Mouse (Mus musculus): ENCODE results near the gene Psmc3.
"Not testable (repeated sequence)": the region's sequence is repeated elsewhere in the genome, so short reads cannot be mapped to it uniquely, and the experiment has no call there.

The Psmc3 gene

DNA sequence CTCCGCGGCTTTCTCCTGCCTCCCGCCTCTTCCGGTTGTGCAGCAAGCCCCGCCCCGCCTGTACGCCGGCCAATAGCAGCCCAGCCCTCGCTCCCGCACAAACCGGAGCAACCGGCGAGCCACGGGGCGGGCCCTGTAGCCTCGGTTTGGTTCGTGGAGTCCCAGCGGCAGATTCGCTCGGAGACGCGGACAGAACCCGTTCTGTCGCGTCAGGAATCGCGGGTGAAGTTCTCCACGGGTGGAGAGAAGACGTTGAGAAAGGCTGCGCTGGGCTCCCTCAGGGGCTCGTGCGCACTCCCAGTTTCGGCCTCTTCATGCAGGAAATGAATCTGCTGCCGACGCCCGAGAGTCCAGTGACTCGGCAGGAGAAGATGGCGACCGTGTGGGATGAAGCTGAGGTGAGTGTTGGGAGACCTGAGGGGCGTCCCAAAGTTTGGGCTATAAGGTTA, at the start of gene Psmc3:
Gene Psmc3 (plus strand): TSS at position 76 of the 449 bp plus-strand sequence.
- peak; percentile 87 for DNase-seq (ENCODE audit: low read depth, low spot score)

DNA sequence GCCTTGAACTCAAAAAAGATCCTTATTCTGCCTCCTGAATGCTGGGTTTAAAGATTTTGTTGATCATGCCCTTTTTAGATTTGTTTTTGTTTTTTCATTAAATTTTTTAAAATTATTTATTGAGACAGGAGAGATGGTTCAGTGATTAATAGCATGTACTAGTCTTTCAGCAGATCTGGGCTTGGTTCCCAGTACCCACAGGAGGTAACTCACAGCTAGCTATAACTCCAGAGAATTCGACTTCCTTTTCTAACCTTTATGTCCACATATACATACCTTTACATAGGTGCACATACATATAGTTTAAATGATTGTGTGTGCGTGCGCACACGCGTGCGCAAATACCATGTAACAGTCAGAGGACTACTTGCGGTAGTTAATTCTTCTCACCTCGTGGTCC, 45.3 kb upstream of the Psmc3 start:
- DNase-seq (ENCODE audit: low read depth, low spot score) = no peak

DNA sequence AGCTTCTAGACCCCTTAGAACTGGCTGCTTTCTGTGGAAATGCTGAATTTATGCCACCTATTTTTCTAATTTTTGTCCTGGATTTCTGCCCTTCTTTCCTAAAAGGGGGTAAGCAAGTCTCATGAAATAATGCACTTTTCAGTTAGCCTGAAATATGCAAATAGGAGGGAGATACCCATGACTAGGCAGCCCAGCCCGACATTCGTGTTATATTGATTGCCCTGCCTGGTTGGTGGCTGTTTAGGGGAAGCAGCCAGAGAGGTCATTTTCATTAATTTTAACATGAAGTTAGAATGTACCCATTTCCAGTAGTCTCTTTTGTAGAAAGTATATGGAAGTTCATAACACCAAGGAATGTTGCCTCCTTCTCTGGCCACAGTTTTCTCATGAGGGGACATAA, 39.9 kb upstream of the Psmc3 start:
- no peak for DNase-seq (ENCODE audit: low read depth, low spot score)

DNA sequence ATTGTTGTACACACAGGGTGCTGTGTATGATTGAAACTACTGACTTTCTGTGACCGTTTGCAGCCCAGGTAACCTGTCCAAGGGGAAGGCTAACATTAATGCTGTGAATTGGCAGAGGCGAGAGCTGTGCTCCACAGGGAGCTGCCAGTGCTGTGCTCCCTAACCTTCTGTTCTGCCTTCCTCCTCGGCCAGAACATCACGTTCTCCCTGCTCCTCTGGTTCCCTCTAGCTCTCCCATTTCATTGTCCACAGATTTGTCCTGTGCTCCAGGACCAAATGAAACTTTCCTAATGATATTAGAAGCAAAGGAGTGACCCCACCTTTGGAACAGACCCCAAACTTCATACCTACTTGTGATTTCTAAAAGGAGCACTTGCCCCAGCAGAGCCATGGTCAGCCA, 38.4 kb upstream of the Psmc3 start:
- no peak for DNase-seq (ENCODE audit: low read depth, low spot score)

DNA sequence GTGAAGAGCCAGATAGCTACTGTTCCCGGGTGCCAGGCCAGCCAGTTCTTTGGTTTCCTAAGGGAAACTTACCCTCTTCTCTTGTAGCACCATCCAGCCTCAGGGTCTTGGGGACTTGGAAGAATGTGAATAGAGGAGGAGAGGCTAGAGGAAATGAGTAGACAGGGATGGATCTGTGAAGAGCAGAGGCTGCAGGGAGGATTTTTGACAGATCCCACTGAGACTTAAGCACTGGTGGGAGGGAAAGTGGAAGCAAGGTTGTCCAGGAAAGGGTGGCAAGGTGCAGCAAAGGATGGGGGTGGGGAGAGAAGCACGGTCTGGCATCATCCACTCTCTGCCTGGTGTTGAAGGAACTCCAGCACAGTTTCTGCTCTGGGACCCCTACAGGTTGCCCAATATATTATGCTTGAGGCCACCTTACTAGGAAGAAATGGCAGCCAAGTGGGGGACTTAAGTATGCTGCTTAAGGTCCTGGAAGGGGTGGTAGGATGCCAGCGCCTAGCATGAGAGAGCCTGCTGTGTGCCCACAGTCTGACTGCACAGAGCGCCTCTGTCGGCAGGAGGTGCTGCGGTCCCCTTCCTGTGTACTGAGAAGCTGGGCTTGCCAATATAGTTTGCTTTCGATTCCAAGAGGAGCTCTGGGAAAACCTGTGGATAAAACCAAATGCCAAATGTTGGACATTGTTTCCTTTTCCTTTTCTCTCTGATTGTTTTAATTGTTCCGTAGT, 35.6 kb upstream of the Psmc3 start:
- DNase-seq (ENCODE audit: low read depth, low spot score) = no peak

DNA sequence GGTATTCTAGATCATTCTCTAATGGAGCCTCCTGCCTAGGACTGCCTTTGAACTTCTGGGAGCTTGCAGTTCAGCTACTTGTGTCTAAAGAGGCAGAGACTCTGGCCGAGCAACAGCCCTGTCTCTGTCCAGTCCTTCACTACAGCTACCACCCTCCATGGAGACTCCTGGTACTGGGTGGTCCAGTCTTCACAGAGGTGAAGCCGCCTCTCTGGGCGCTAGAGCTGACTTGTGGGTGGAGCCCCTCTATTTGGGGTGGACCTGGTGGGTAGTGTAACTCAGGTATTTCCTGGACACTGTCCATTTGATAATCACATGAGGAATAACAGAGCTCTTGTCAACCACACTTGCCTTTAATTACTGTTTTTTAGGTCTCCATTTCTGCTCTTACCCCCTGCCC, 33.9 kb upstream of the Psmc3 start:
- no peak for DNase-seq (ENCODE audit: low read depth, low spot score)

DNA sequence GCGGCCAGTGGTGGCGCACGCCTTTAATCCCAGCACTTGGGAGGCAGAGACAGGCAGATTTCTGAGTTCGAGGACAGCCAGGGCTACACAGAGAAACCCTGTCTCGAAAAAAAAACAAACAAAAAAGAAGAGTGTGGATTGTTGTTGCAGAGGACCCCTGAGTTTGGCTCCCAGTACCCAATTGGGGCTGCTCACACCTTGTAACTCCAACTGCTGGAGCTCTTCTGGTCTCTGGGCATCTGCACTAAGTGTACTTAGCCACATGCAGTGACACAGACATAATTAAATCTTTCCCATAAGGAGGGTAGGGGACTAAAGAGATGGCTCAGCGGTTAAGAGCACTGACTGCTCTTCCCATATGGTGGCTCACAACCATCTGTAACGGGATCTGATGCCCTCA, 31.5 kb upstream of the Psmc3 start:
- not testable (repeated sequence) for DNase-seq (ENCODE audit: low read depth, low spot score)

DNA sequence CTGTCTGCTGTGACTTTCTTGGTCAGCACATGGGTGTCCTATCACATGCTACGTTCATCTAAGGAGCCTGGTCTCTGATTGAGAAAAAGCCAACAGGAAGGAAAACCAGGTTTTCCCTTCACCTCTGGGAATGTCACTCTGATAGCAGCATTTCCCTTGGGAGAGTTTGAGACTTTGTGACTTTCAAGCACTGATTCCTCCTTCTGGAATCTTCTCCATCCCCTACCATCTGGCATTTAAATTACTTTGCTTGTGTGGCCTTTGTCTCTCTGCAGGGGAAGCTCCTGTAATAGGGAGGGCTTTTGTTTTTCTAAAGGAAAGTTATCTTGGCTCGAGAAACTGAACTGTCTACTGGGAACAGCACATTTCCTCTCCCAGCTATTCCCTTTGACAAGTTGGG, 30.7 kb upstream of the Psmc3 start:
- no peak for DNase-seq (ENCODE audit: low read depth, low spot score)

DNA sequence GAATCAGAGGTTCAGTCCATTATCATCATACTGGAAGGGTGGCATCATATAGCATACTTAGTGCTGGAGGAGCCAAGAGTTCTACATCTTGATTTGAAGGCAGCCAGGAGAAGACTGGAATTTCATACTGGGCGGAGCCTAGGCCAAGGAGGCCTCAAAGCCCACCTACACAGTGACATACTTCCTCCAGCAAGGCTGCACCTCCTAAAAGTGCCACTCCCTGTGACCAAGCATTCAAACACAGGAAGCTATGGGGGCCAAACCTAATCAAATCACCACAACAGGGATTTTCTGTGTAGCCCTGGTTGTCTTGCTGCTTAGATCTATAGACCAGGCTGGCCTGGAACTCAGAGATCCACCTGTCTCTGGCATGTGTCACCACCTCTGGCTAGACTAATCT, 29.9 kb upstream of the Psmc3 start:
- no peak for DNase-seq (ENCODE audit: low read depth, low spot score)

DNA sequence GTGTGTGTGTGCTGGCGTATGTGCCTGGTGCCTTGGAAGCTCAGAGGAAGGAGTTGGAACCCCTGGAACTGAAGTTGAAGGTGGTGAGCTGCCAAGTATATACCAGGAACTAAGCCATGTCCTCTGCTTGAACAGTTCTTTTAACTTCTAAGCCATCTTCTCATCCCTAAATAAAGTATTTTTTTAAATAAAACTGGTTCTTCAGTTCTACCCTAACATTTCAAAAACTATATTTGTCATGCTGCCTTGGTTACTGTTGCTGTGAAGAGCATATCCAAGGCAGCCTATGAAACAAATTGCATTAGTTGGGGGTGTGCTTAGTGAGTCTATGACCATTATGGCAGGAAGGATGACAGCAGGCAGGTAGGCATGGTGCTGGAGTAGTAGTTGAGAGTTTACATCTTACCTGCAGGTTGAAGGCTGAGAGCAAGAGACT, 28.7 kb upstream of the Psmc3 start:
- DNase-seq (ENCODE audit: low read depth, low spot score) = no peak

DNA sequence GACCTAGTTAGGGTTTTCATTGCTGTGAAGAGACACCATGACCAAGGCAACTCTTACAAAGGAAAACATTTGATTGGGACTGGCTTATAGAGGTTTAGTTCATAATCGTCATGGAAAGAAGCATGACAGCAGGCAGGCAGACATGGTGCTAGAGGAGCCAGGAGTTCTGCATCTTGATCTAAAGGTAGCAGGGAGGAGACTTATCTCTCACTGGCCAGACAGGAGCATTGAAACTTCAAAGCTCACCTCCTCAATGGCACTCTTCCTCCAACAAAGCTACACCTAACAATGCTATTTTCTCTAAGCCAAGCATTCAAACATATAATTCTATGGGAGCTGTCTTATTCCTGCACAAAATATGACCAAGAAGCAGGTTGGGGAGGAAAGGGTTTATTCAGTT, 27.3 kb upstream of the Psmc3 start:
- DNase-seq (ENCODE audit: low read depth, low spot score) = no peak

DNA sequence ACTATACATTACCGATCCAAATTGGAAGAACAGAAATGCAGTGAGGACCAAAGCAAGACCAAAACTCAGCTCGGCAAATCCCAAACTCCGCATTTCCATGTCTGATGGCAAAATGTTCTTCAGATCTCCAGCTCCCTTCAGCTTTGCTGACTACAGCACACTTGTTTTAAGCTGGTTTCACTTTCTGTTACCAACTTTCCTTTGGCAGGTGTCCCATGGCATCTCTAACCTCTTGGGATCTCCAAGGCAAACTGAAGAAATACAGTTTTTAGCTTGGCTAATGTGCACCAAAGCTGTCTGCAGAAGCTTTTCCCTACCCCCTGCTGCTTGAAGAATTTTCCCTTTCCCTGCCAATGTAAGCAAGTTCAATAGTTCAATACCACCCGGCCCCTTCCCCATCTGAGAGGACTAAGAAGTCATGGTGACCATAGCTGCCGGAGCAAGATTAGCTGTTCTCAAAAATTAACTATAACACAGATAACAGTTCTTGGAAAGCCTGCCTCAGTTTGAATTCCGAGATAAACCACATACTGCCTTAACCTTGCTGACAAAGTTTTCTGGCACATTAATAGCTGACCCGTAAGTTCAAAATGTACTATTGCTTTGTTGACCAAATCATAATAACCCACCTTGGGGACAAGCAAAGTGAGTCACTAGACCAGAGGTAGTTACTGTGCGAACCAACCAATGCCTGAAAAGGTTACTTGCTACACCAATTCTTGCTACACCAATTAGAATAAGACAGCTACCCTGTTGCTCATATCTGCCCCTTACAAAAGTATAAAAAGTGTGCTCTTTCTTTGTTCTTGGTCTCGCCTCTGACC, 26.2 kb upstream of the Psmc3 start:
- DNase-seq (ENCODE audit: low read depth, low spot score) = no peak

DNA sequence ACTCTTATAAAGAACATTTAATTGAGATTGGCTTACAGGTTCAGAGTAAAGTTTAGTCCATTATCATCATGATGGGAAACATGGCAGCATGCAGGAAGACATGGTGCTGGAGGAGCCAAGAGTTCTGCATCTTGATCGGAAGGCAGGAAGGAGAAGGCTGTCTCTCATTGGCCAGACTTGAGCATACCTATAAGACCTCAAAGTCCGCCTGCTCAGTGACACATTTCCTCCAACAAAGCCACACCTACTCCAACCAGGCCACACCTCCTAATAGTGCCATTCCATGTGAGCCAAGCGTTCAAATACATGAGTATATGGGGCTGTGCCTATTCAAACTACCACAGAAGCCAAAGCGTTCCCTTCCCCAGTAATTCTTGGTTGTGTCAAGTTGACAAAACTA, 22.6 kb upstream of the Psmc3 start:
- no peak for DNase-seq (ENCODE audit: low read depth, low spot score)

DNA sequence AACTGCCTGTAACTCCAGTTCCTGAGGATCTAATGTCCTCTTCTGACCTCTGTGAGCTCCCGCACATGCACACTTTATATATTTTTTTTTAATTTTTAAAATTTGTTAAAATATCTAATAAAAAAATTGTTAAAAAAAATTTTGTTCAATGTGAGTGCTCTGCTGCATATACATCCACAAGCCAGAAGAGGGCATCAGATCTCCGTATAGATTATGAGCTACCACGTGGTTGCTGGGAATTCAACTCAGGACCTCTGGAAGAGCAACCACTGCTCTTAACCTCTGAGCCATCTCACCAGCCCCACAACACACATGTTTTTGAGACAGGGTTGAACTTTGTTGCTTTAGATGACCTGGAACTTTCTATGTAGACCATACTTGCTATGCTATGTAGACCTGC, 20.8 kb upstream of the Psmc3 start:
- no peak for DNase-seq (ENCODE audit: low read depth, low spot score)

DNA sequence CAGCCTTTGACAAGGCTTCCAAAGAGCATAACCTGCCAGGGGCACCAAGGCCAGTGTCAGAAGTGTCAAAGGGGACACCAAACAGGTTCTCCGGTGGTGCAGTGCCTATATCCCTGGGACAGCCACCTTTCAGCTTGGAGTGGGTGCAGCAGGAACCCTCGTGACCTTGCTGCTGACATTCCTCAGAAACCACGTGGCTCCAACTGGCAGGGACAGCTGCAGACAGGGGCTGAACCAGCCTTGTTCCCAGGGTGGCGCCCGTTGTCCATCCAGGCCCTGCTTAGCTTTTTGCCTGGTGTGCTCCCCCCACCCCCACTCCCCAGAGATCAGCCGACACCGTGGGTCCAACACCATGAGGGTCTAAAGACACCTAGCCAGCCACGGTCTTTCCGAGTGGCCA, 18.4 kb upstream of the Psmc3 start, which contains the start of gene Rapsn:
Gene Rapsn (plus strand): TSS at position 236 of the 400 bp plus-strand sequence.
- DNase-seq (ENCODE audit: low read depth, low spot score) = no peak

DNA sequence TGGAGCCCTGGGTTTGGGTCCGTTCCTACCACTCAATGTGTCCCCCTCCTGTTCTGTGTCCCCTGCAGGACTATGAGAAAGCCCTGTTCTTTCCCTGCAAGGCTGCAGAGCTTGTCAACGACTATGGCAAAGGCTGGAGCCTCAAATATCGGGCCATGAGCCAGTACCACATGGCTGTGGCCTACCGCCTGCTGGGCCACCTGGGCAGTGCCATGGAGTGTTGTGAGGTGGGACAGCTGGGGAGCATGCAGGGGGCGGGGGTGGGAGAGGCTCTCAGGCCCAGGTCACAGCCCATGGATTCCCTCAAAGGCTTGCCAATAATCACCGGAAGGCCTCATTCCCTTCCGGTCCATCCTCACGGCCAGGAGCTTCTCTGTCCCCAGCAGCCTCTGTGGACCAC, 12.0 kb upstream of the Psmc3 start:
- DNase-seq (ENCODE audit: low read depth, low spot score) = no peak

DNA sequence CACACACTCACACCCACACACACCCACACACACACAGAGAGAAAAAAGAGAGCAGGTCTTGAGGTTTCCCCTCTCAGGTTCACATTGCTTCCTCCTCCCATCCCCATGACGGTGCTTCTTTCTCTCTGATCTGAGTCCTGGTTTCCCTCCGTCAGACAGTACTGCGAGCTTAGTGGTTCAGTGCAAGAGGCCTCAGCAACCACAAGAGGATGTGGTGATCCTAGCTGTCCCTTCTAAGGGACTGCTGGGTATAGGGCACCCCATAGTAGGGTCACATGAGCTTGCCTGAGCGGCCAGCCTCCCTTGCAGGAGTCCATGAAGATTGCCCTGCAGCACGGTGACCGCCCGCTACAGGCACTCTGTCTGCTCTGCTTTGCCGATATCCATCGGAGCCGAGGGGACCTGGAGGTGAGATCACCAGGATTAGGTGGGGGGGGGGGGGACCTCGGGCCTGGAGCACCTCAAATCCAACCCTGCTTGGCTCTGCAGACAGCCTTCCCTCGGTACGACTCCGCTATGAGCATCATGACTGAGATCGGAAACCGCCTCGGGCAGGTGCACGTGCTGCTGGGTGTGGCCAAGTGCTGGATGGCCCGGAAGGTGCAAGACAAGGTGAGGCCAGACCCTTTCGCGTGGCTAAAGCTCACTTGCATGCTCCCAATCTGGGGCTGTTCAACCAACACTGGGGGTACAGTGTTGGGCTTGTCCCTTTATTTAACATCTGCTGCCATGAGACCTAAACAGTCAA, 11.0 kb upstream of the Psmc3 start:
- no peak for DNase-seq (ENCODE audit: low read depth, low spot score)

DNA sequence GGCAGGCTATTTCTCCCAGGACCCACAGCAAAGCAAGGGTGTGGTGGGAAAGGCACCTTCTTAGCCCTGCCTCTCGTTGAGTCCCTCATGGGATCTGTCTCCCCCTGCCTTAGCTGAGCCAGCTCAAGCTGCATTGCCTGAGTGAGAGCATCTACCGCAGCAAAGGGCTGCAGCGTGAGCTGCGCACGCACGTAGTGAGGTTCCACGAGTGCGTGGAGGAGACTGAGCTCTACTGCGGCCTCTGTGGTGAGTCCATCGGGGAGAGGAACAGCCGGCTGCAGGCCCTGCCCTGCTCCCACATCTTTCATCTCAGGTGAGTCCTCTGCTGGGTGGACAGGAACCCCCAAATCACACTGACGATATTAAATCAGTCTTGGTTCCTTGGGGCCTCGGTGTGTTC, 9.1 kb upstream of the Psmc3 start:
- DNase-seq (ENCODE audit: low read depth, low spot score) = no peak

DNA sequence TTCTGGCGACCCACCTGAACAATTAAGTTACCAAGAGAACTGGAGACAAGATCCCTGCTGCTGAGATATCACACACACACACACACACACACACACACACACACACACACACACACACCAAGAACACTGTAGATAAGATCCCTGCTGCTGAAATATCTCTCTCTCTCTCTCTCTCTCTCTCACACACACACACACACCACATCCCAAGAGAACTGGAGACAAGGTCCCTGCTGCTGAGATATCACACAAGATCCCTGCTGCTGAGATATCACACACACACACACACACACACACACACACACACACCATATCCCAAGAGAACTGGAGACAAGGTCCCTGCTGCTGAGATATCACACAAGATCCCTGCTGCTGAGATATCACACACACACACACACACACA, 8.0 kb upstream of the Psmc3 start:
- DNase-seq (ENCODE audit: low read depth, low spot score) = not testable (repeated sequence)

DNA sequence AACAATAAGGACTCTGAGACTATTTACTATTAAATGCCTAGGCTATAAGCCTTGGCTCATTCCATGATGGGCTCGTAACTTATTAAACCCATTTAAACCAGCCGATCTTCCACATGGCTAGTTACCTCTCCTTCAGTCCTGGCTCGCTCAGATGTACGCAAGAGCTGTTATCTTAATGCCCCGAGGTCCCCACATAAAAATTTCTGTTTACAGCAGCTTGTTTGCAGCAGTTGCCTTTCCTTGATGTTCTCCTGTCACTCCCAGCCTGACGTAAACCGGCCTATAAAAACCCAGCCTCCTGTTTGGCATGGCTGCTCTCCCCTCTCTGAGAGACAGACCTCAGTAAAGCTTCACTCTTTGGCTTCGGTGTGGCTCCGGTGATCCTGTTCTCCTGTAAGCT, 6.5 kb upstream of the Psmc3 start:
- peak; percentile 28 for DNase-seq (ENCODE audit: low read depth, low spot score)

DNA sequence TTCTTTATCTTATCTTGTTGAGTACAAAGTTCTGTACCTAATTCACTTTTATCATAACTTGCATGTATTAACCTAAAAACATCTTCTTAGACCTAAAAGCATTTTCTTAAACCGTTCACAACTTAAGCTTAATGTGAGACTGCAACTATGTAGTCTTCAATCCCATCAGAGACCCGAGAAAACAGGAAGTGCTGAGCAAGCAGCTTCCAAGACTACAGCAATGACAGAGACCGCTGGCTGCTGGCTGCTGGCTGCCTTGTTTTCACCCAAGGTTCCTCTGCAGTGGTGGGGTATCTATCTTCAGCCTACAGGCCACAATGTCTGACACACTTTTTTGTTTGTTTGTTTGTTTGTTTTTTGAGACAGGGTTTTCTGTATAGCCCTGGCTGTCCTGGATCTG, 1.9 kb upstream of the Psmc3 start:
- no peak for DNase-seq (ENCODE audit: low read depth, low spot score)

DNA sequence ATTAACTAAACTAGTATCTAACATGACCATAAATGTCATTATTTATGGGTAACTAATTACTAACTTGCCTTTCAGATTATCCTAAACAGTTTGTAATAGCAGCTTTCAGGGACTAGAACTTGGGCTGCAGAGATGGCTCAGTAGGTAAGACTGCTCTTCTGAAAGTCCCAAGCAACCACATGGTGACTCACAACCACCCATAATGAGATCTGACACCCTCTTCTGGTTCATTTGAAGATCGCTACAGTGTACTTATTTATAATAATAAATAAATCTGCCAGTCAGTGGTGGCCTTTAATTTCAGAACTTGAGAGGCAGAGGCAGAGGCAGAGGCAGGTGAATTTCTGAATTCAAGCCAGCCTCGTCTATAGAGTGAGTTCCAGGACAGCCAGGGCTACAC, 1.1 kb upstream of the Psmc3 start:
- no peak for DNase-seq (ENCODE audit: low read depth, low spot score)

Measured in forelimb bud, embryonic 11.5 days (tissue).